Mouse (Mus musculus): ENCODE measurements around the gene Syna. TPM values are rescaled to one million over a fixed set of nuclear protein-coding genes. Genes with fewer than 3 reads are reported as not detected.

Syna gene
- polyA plus RNA-seq, 1 experiment from 2014 or later: 0.27 TPM

- 28% methylated on average over 15 of the region's 15 CpGs for WGBS
- peak overlapping the region; percentile 94 for H3K9ac ChIP-seq (replicated peaks; ENCODE audit: low read length)
- H3K36me3 ChIP-seq (ENCODE audit: insufficient read depth, low read length): peaks cover 4% of the 10 kb centered on the region; the same call in 1 of the 2 replicates
- no peaks in the 10 kb centered on the region for H3K9me3 ChIP-seq (ENCODE audit: low read length)
- H3K4me3 ChIP-seq (ENCODE audit: low read length): peak overlapping the region; percentile 98
- ATAC-seq (ENCODE audit: low FRiP score, low TSS enrichment): no peak
- peak overlapping the region; percentile 72 for H3K4me2 ChIP-seq (replicated peaks; ENCODE audit: low read depth, low read length)
- H3K4me1 ChIP-seq (ENCODE audit: insufficient read depth, low read length): peaks cover 9% of the 10 kb centered on the region; the same call in 1 of the 2 replicates
- 0 out of 2 replicates have a peak overlapping the region, but pooled peaks have one; percentile 52 for H3K27ac ChIP-seq (ENCODE audit: low read length)
- no peaks in the 10 kb centered on the region for H3K27me3 ChIP-seq (ENCODE audit: insufficient read depth, low read length)
Observed at GRCm38 (mm10) chr5:134583006-134583883, 23.3 kb upstream of the Syna start.

DNA sequence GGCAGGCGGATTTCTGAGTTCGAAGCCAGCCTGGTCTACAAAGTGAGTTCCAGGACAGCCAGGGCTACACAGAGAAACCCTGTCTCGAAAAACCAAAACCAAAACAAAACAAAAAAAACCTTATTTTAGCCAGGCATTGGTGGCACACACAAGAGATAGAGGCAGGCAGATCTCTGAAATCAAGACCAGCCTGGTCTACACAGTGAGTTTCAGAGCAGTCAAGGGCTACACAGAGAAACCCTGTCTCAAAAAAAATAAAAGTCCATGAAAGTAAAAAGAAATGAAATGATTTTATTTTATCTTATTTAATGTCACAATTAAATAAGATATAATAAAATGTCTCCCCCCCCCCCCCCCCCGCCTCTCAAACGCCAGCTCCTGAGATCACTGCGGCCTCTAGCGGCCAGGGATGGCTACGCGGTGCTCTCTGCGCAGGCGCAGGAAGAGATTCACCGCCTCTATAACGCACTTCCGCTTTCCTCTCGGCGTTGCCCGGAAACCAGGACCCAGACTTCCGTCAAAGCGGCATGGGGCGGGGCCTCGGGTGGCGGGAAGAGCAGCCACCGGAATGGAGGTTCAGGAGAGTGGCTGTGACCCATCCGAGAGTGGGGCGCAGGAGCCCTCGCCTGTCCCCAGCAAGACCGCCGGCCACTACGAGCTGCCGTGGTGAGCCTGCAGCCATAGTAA is 22.4 kb upstream of the Syna start:
- WGBS: 8% methylated on average over 29 of the region's 30 CpGs
- peak overlapping the region; percentile 94 for H3K9ac ChIP-seq (replicated peaks; ENCODE audit: low read length)
- H3K36me3 ChIP-seq (ENCODE audit: insufficient read depth, low read length): peaks cover 2% of the 10 kb centered on the region; the same call in 1 of the 2 replicates
- no peaks in the 10 kb centered on the region for H3K9me3 ChIP-seq (ENCODE audit: low read length)
- peak; percentile 95 for ATAC-seq (ENCODE audit: low FRiP score, low TSS enrichment)
- peak overlapping the region; percentile 98 for H3K4me3 ChIP-seq (ENCODE audit: low read length)
- no peaks in the 10 kb centered on the region for H3K27me3 ChIP-seq (ENCODE audit: insufficient read depth, low read length)
- H3K27ac ChIP-seq (ENCODE audit: low read length): peak overlapping the region; percentile 52; the same call in 1 of the 2 replicates
- peak overlapping the region; percentile 72 for H3K4me2 ChIP-seq (replicated peaks; ENCODE audit: low read depth, low read length)
- peaks cover 9% of the 10 kb centered on the region; the same call in 1 of the 2 replicates for H3K4me1 ChIP-seq (ENCODE audit: insufficient read depth, low read length)

DNA sequence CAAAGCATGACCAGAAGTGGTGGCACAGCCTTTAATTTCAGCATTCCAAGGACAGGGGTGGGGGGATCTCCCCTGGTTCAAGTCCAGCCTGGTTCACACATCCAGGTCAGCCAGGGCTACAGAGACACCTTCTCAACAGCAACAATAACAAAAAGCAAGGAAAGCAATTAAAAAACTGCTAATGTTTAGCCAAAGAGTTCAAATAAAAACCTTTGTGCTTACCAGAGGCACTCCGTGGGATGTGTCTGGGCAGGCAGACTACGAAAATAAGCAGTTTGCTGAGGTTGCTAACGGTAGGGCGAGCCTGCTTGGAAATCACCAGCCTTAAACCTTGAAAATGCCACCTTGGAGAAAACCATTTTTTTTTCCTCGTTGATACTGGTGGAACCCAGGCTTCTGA is 21.2 kb upstream of the Syna start, which contains the start of gene Rfc2:
Gene Rfc2, plus strand, starts transcription at position 221 of the 400 bp plus-strand sequence.
- 63% methylated on average over 5 of the region's 5 CpGs for WGBS

DNA sequence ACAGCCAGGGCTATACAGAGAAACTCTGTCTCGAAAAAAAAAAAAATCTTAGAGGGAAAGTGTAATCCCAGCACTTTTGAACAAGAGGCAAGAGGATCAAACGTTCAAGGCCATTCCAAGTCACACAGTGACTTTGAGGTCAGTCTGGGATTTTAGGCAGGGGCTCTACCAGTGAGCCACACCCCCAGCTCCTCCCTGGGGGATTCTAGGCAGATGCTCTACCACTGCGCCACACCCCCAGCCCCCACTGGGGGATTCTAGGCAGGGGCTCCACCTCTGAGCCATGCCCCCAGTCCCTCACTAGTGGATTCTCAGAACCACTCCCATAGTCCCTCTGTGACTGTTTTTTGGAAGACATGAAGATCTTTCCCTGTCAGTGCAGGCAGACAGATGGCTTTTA is 19.2 kb upstream of the Syna start:
- WGBS: 61% methylated on average over 3 of the region's 3 CpGs
- ATAC-seq (ENCODE audit: low FRiP score, low TSS enrichment): no peak

More for the DNA sequence above, 21.2 kb upstream of the Syna start, which contains the start of gene Rfc2:
- Histone ChIP-seq H3K9me3 (ENCODE audit: low read length) (no peaks in the 10 kb centered on the region), H3K27me3 (ENCODE audit: insufficient read depth, low read length) (no peaks in the 10 kb centered on the region), H3K9ac (replicated peaks; ENCODE audit: low read length) (no peak within 1 kb of the TSS), H3K4me1 (ENCODE audit: insufficient read depth, low read length) (peaks cover 9% of the 10 kb centered on the region; the same call in 1 of the 2 replicates), H3K36me3 (ENCODE audit: insufficient read depth, low read length) (no peaks in the 10 kb centered on the region), H3K4me2 (replicated peaks; ENCODE audit: low read depth, low read length) (no peak within 1 kb of the TSS), H3K27ac (ENCODE audit: low read length) (peak within 1 kb of the TSS; percentile 23; the same call in 1 of the 2 replicates), H3K4me3 (ENCODE audit: low read length) (no peak within 1 kb of the TSS)
- ATAC-seq (ENCODE audit: low FRiP score, low TSS enrichment): no peak

DNA sequence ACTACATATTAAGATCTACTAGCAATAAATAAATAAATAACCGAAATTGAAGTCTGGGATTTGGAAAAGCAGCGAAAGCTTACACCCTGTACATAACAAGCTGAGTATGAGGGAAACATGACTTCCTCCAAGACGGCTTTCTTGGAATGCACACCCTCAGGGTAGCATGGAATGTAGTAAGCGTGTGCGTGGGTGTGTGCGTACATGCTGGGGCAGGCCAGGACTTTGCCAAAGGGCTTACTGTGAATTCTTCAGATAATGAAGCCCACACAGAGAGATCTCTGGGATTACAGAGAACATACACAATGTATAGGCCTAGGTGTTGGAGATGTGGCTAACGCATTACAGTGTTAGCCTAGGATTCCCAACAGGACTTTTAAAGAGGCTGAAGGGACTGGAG is 17.6 kb upstream of the Syna start:
- no peak overlapping the region for H3K4me3 ChIP-seq (ENCODE audit: low read length)
- no peaks in the 10 kb centered on the region for H3K36me3 ChIP-seq (ENCODE audit: insufficient read depth, low read length)
- H3K9me3 ChIP-seq (ENCODE audit: low read length): no peaks in the 10 kb centered on the region
- no peak overlapping the region for H3K27ac ChIP-seq (ENCODE audit: low read length)
- H3K9ac ChIP-seq (replicated peaks; ENCODE audit: low read length): no peak overlapping the region
- H3K4me1 ChIP-seq (ENCODE audit: insufficient read depth, low read length): peaks cover 7% of the 10 kb centered on the region
- ATAC-seq (ENCODE audit: low FRiP score, low TSS enrichment): no peak
- H3K27me3 ChIP-seq (ENCODE audit: insufficient read depth, low read length): no peaks in the 10 kb centered on the region
- H3K4me2 ChIP-seq (replicated peaks; ENCODE audit: low read depth, low read length): no peak overlapping the region
- WGBS: 82% methylated on average over 7 of the region's 7 CpGs

More for the DNA sequence above, 19.2 kb upstream of the Syna start:
- H3K4me2 ChIP-seq (replicated peaks; ENCODE audit: low read depth, low read length): no peak overlapping the region
- H3K4me1 ChIP-seq (ENCODE audit: insufficient read depth, low read length): peaks cover 9% of the 10 kb centered on the region; the same call in 1 of the 2 replicates
- H3K4me3 ChIP-seq (ENCODE audit: low read length): no peak overlapping the region
- no peaks in the 10 kb centered on the region for H3K36me3 ChIP-seq (ENCODE audit: insufficient read depth, low read length)
- no peaks in the 10 kb centered on the region for H3K27me3 ChIP-seq (ENCODE audit: insufficient read depth, low read length)
- no peaks in the 10 kb centered on the region for H3K9me3 ChIP-seq (ENCODE audit: low read length)
- H3K9ac ChIP-seq (replicated peaks; ENCODE audit: low read length): no peak overlapping the region
- no peak overlapping the region for H3K27ac ChIP-seq (ENCODE audit: low read length)

GRCm38 (mm10) chr5:134576517-134577220 is 16.7 kb upstream of the Syna start:
- Histone ChIP-seq H3K27me3 (ENCODE audit: insufficient read depth, low read length) (no peaks in the 10 kb centered on the region), H3K4me1 (ENCODE audit: insufficient read depth, low read length) (peaks cover 12% of the 10 kb centered on the region), H3K36me3 (ENCODE audit: insufficient read depth, low read length) (no peaks in the 10 kb centered on the region), H3K4me2 (replicated peaks; ENCODE audit: low read depth, low read length) (no peak overlapping the region), H3K9me3 (ENCODE audit: low read length) (no peaks in the 10 kb centered on the region), H3K9ac (replicated peaks; ENCODE audit: low read length) (no peak overlapping the region), H3K27ac (ENCODE audit: low read length) (no peak overlapping the region), H3K4me3 (ENCODE audit: low read length) (no peak overlapping the region)
- WGBS: 66% methylated on average over 14 of the region's 14 CpGs
- no peak for ATAC-seq (ENCODE audit: low FRiP score, low TSS enrichment)

DNA sequence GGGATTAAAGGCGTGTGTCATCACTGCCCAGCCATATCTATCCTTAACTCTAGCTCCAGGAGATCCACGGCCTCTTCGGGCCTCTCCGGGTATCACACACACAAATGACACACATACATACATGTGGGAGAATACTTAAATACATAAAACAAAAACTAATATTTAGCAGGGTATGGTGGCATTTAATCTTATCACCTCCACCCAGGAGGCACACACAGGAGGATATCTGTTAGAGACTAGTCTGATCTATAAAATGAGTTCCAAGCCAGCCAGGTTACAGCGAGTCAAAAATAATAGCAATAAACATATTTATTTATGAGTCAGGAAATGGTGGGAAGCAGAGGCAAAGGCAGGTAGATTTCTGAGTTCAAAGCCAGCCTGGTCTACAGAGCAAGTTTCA is 15.9 kb upstream of the Syna start:
- WGBS: 94% methylated on average over 5 of the region's 5 CpGs
- H3K9me3 ChIP-seq (ENCODE audit: low read length): no peaks in the 10 kb centered on the region
- no peaks in the 10 kb centered on the region for H3K36me3 ChIP-seq (ENCODE audit: insufficient read depth, low read length)
- no peak overlapping the region for H3K9ac ChIP-seq (replicated peaks; ENCODE audit: low read length)
- H3K4me3 ChIP-seq (ENCODE audit: low read length): no peak overlapping the region
- peaks cover 12% of the 10 kb centered on the region for H3K4me1 ChIP-seq (ENCODE audit: insufficient read depth, low read length)
- H3K27me3 ChIP-seq (ENCODE audit: insufficient read depth, low read length): no peaks in the 10 kb centered on the region
- H3K27ac ChIP-seq (ENCODE audit: low read length): no peak overlapping the region
- no peak overlapping the region for H3K4me2 ChIP-seq (replicated peaks; ENCODE audit: low read depth, low read length)
- no peak for ATAC-seq (ENCODE audit: low FRiP score, low TSS enrichment)

GRCm38 (mm10) chr5:134572508-134573214 is 12.7 kb upstream of the Syna start:
- Histone ChIP-seq H3K27ac (ENCODE audit: low read length) (peak overlapping the region; percentile 90), H3K36me3 (ENCODE audit: insufficient read depth, low read length) (no peaks in the 10 kb centered on the region), H3K4me3 (ENCODE audit: low read length) (peak overlapping the region; percentile 50), H3K9ac (replicated peaks; ENCODE audit: low read length) (peak overlapping the region; percentile 64), H3K4me1 (ENCODE audit: insufficient read depth, low read length) (peaks cover 27% of the 10 kb centered on the region), H3K4me2 (replicated peaks; ENCODE audit: low read depth, low read length) (peak overlapping the region; percentile 82), H3K9me3 (ENCODE audit: low read length) (no peaks in the 10 kb centered on the region), H3K27me3 (ENCODE audit: insufficient read depth, low read length) (no peaks in the 10 kb centered on the region)
- 24% methylated on average over 10 of the region's 10 CpGs for WGBS
- peak; percentile 39; the same call in 1 of the 2 replicates for ATAC-seq (ENCODE audit: low FRiP score, low TSS enrichment)
